Mouse (Mus musculus) left cerebral cortex, postnatal 10 days (tissue): ENCODE data around the gene Tmod4. TPM values are rescaled to one million over a fixed set of nuclear protein-coding genes. Genes with fewer than 3 reads are reported as not detected.
A peak's percentile ranks its signal among the peaks of the same experiment; 100 is the strongest.
"Not testable (repeated sequence)": the region's sequence is repeated elsewhere in the genome, so short reads cannot be mapped to it uniquely, and the experiment has no call there.

Experiments
- DNase-seq, 2 experiments: peaks; one replicate each; pipeline ENCODE4 v3.0.0; 2021 to 2022; ENCODE audit warnings: low spot score in 2 of 2, mixed read lengths in 1 of 2; ENCODE audit errors: extremely low spot score in 1 of 2
- intact Hi-C: fragments of 180-260 bp; cut with DNase I; formaldehyde crosslinking; loops from one replicate; pipeline ENCODE4 v1.15.1; 2025
- total RNA-seq, 2 experiments: library from RNA; stranded (reverse); gene quantifications; 2 replicates each; pipeline ENCODE4 v1.2.3; 2021

Tmod4 gene
- under 1 TPM; 0.81 to 0.83 TPM for total RNA-seq

DNA sequence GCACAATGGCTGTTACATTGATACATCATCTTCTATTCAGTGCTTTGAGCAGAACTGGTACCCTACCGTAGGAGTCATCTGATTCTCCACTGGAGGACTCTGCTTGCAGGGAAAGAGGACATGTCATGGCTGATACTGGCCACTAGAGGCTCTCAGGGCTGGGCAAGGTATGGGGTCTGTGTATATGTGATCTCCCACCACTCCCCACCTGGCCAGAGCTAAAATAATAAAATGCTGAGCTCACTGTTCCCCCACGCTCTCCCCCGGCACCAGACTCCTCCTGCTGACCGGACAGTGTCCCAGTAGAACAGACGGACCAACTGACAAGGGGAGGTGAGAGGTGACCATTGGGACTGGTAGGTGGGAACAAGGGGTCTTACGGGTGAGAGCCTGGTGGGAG, at the start of gene Tmod4:
TSS of gene Tmod4 (plus strand) at position 231 of the 400 bp plus-strand sequence.
- intact Hi-C loops = no loop called here
- DNase-seq = peak in 1 of 2 experiments; percentile 29

DNA sequence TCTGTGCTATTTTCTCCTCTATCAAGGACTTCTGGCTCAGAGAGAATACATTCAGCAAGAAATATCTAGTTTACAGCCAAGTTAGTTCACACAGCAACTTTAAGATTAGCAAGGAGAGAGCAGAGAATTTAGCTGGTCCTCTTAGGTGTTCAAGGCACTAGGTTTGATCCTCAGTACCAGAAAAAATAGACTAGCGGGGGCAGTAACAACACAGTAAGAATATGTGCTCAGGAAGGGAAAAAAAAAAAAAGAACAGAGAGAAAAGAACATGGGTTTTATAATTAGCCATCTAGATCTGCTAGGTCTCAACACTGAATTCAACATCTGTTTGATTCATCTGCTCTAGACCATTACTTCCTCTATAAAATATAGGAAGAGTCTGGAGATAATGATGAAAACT, 36.2 kb upstream of the Tmod4 start:
- intact Hi-C loops = no loop called here
- DNase-seq = no peak

DNA sequence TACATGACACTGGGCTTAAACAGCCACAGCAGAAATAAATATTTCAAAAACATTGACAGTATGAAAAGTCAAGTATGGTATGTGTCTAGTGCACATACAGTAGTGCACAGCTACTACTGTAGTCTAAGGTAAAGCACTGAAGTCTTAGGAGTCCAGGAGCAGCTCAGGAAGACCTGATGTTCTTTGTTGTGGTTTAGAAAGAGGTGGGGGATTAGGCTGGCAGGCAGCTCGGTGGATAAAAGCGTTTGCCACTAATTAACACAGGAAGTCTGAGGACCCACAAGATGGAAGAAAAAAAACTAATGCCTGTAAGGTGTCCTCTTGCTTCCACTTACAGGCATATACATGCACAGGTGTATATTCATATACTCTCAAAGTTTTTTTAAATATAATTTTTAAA, 23.4 kb upstream of the Tmod4 start:
- intact Hi-C loops = loop anchor here (10.0 kb wide), 1 partner anchor 46 kb away; no protein-coding TSS in a partner anchor
- DNase-seq = no peak

DNA sequence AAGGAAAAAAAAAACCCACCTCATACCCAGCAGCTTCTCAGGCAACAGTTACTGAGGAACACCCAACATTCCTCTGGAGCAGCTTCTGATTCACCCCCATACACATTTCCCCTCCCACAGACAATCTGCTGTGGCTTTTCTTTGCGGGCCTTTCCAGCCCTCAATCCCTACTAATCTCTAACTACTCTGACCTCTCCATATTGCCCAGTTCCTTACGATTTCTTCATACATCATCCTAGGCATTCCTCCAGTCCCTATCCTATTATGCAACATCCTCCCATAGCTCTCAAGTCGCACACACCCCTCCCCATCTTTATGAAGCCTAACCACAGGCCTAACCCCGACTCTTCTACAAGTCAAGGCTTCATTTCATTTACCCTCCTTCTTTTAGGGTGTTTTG, 19.2 kb upstream of the Tmod4 start:
- DNase-seq = no peak
- intact Hi-C loops = loop anchor here (10.0 kb wide), 1 partner anchor 50 kb away; no protein-coding TSS in a partner anchor

DNA sequence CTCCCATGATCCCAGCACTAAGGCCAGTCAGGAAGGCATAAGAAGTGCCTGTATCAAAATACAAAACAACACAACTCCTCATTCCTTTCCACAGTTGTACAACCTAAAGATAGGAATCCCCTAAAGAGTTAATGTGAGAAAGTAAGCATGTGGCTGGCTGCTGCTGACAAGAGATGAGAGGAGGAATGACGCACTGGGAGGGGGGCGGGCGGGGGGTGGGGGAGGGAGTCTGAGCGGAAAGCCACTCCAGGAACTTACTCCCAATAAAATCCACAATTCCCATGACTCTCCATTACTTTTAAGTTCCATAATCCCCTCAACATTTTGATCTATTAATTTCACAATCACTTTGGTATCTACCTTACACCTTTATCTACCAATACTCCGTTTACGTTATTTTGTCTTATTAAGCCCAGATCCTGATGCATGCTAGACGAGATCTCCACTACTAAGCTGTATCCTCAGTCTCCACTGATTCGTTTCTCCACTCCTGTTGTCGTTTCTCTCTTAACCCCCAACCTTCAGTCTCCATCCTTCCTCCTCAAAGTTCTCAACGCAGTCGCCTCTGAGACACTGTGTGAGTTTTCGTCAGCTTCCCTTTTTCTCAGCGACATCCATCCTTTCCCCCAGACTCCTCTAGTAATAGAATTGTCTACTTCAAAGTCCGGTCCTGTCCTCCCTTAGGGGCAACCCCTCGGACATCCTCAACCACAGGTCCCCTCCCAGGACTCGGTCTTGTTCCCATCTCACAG, 18.5 kb upstream of the Tmod4 start:
- intact Hi-C loops = loop anchor here (10.0 kb wide), 1 partner anchor 51 kb away; no protein-coding TSS in a partner anchor
- DNase-seq = no peak

DNA sequence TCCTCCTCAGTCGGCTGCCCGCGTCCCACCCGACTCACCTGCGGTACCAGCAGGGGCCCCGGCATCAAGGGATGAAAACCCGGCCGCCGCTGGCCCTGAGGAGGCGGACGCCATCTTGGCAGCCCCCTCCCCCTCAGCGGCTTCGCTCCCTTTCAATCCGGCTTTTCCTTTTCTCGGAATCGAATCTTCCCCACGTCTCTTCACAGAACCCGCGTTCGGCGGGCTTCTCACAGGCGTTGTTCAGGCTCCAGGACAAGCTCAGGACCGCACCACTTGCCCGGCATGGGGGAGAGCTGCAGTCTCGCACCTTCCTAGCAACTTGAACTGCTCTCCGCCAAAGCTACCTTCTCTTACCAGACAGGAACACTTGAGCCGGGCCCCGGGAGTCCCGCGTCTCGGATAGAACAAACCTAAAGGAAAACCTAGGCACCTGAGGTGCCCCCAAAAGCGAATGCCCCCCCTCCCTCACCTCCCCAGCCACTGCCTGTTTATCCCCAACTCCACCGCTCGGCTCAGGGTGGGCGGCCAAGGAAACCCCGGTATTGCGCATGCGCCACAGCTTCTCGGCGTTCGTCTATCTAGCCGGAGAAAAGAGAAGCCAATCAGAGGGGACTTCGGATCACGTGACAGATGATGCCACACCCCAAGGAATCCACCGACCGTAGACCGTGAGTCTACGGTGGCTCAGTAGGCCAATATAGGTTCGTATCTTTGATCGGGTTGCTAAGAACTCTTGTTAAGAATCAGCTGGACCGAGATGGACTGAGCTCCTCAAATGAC, 17.7 kb upstream of the Tmod4 start, which contains the start of gene Pip5k1a:
TSS of gene Pip5k1a (minus strand) at position 593 of the 780 bp plus-strand sequence.
- DNase-seq = peak; percentile 98
- intact Hi-C loops = loop anchor here (10.0 kb wide), 1 partner anchor 52 kb away; no protein-coding TSS in a partner anchor

DNA sequence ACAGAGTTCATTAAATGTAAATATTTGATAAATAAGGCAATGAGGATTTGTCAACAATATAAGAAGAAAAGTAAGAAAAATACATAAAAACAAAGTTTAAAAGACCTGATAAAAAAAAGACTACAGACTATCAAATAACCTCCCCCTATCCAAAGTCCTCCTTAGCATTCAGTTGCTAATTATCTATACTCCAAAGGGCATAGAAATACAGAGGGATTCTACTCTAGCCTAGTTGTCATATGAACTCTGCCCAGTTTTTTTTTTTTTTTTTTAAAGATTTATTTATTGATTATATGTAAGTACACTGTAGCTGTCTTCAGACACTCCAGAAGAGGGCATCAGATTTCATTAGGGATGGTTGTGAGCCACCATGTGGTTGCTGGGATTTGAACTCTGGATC, 17.0 kb upstream of the Tmod4 start:
- intact Hi-C loops = loop anchor here (10.0 kb wide), 1 partner anchor 53 kb away; no protein-coding TSS in a partner anchor
- DNase-seq = not testable (repeated sequence)

DNA sequence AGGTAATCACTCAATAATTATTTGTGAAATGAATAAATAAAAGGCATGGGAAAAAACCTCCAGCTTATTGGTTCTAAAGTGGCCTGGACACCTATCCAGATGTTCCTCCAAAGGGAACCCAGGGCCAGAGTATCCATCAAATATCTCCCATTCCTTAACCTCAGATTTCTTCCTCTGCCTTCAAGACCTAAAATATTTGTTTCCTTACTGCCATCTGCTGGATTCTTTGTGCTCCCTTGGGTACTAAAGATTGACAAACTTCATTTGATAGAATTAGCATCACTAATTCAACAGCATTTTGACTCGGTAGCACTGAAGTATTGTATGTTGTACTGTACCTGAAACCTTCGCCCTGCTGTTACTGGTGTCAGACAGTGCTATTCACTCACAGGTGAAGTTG, 16.4 kb upstream of the Tmod4 start:
- intact Hi-C loops = loop anchor here (10.0 kb wide), 1 partner anchor 53 kb away; no protein-coding TSS in a partner anchor
- DNase-seq = no peak

DNA sequence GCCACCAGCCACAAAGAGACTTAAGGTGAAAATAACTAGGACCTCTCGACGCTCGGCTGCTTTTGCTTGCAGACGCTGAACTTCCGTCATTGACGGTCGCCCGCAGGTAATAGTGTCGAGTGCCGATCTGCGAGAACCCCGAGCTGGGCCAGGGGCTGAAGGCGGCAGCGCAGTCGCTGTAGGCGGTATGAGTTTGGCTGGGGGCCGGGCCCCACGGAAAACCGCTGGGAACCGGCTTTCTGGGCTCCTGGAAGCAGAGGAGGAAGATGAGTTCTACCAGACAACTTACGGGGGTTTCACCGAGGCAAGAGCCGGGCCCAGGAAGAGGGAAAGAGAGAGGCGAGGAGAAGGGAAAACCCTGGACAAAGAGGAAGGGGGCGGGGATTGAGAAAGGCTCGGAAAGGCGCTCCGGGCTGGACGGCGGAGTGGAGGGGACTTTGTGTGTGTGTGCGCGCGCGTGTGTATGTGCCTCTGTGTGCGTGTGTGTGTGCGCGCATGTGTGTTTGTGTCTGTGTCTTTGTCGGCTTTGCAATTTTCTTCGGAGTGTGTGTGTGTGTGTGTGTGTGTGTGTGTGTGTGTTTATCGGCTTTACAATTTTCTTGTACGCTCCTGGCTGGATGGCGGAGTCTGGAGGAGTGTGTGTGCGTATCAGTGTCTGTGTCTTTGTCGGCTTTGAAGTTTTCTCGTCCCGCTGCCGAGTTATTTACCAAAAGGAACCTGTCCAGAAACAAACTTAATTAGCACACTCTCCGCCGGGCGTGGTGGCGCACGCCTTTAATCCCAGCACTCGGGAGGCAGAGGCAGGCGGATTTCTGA, 13.2 kb upstream of the Tmod4 start, which contains the start of gene Vps72:
TSS of gene Vps72 (plus strand) at position 112 of the 816 bp plus-strand sequence.
- peak; percentile 87 to 92 for DNase-seq
- intact Hi-C loops = no loop called here

DNA sequence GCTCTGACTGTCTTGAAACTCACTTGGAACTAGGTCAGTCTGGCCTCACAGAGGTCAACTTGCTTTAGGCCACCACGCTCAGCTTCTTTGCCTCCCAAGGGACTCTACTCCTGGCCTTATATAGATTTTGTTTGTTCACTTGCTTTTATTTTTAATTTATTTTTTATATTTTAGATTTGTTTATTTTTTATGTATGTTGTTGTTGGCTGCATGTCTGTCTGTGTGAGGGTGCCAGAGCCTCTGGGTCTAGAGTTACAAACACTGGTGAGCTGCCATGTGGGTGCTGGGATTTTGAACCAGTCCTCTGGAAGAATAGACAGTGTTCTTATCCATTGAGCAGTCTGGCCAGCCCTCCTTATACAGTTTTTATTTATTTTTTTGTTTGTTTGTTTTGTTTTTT, 11.5 kb upstream of the Tmod4 start:
- DNase-seq = no peak

DNA sequence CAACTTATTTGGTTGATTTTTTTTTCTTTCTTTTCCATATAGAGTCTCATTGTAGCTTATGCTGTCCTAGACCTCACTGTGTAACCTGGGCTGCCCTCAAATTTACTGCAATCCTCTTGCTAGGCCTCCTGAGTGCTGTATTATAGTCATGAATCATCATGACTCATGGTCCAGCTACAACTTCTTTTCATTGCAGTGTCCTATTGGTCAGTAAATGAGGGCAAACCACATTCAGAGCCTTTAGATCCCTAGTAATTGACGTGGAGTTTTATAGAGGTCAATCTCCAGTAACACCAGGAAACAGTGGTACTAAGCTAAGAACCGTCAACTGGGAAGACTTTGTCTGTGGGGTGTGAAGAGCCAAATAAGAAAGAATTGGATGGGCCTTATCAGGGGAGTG, 6.5 kb upstream of the Tmod4 start:
- intact Hi-C loops = no loop called here
- DNase-seq = no peak

More for the DNA sequence above, 11.5 kb upstream of the Tmod4 start:
- intact Hi-C loops = no loop called here

DNA sequence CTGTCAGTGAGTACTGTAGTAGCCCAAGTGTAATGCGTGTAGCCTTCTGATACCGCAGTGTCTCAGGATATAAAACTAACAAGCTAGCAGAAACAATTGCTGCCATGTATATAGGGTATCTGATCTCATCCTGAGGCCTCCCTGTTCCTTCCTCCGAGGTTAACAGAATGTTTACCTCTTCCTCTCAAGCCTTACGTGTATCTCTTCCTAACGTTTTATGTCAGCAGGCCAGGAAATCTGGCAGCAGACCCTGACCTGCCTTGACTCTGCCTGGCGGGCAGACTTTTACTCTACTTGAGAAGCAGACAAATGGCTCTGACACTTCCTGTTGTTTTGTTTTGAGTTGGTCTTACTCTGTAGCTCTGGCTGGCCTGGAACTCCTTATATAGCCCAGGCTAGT, 2.7 kb upstream of the Tmod4 start:
- DNase-seq = peak in 1 of 2 experiments; percentile 58
- intact Hi-C loops = no loop called here

DNA sequence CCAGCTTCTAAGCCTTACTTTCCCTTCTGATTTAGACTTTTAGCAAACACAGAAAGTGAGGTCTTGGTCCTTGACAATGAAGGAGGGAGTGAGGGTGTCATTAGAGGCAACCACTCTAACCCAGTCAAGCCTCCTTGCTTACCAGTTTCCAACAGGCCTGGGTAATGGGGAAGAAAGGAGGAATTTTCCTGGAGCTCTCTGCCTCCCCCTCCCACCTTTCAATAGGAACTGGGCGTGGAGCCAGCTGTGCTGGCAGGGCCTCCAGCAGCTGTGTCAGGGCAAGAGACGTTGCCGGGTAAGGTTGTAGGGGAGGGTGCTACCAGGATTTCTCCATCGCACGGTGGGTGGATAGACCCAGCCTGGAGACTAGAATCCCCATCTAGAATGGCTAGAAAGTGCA, 696 bp downstream of the Tmod4 start:
- peak; percentile 44 to 77 for DNase-seq
- intact Hi-C loops = no loop called here

DNA sequence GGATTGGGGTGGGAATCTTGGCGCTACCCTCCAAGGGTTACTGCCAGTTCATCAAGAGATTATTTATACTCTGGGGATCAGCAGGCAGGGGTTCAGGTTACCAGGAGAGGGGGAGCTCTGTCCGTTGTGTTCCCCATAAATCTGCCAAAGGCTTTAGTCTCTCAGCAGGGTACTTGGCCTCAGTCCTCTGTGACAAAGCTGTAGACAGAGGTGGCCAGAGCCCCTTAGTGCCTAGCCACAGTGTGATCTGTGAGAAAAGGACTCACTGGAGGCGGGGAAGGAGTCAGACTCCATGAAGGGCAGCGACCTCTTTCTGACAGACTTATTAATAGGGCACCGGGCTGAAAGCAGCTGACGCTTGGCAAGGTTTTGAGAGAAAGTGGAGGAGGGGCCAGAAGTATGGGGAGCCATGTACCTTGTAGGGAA, 5.0 kb downstream of the Tmod4 start:
- intact Hi-C loops = no loop called here

DNA sequence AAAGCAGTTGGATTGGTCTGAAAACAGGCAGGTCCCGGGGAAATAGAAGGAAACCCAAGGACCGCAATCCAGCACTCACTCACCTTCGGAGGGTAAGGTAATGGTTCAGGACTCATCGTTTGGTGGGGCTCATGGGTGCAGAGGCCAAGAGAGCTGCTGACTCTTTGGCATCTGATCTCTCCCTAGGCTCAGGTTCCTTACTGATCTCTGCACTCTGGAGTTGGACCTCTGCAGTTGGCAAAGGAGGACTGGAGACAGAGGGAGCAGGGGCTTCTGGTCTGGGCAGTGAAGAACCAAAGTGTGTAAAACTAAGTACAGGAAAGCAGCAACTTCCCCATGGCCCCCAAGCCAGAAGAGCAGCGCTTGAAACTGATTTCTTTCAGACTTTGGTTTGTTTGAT, 5.8 kb downstream of the Tmod4 start:
- DNase-seq = no peak
- intact Hi-C loops = no loop called here

More for the DNA sequence above, 5.0 kb downstream of the Tmod4 start:
- peak in 1 of 2 experiments; percentile 15 for DNase-seq

DNA sequence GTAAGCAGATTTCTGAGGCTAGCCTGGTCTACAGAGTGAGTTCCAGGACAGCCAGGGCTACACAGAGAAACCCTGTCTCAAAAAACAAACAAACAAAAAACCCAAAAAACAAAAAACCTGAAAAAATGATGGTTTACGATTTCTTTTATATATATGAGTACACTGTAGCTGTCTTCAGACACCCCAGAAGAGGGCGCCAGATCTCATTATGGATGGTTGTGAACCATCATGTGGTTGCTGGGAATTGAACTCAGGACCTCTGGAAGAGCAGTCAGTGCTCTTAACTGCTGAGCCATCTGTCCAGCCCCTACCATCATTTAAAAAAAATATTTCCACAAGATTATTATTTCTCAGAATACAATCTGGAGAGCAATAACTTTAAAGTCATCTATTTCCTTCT, 8.1 kb downstream of the Tmod4 start:
- intact Hi-C loops, DNase-seq: not testable (repeated sequence)

DNA sequence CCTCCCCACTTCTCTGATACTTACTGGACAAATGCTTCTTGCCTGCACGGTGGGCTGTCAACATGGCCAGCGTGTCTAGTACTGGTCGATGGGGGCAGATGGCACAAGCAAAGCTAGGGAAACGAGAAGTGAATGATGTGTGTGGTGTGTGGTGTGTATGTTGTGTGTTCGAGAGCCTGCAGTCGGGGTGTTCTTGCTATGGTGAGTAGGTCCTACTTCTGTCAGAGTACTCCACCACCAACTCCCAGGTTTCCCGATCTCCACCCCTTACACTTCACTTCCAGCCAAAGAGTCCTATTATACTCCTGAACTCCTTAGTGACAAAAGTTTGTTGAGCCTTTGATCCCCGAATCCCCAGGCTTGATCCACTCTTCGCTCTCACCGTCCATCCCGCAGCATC, 8.9 kb downstream of the Tmod4 start:
- no peak for DNase-seq
- intact Hi-C loops = no loop called here

DNA sequence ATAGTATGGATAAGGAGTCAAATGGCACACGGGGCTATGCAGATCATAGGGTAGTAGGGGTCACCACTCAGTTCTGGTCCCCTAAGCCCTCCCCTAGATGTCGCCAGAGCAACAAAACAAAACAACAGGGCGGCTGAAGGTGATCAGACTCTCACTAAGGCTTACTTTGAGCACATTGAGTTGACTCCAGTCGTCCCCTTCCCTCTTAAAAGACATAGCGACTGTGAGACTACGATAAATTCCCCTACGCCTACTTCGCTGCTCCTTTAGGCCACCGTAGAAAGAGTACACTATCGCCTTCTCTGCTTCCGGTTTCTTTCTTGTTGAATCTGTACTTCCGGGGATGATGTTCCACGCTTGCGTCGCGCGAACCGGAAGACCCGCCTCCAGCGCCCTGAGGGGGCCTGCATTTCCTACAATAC, 9.4 kb downstream of the Tmod4 start, which contains the start of the genes Scnm1 and Lysmd1:
TSS of gene Scnm1 (minus strand) at position 332 of the 422 bp plus-strand sequence.
TSS of gene Lysmd1 (plus strand) at position 409 of the 422 bp plus-strand sequence.
- intact Hi-C loops = no loop called here

More for the DNA sequence above, 9.4 kb downstream of the Tmod4 start, which contains the start of the genes Scnm1 and Lysmd1:
- DNase-seq = peak; percentile 91 to 92
